Mouse (Mus musculus): Measurements from ENCODE around the gene Sidt1.

Sidt1 gene

DNA sequence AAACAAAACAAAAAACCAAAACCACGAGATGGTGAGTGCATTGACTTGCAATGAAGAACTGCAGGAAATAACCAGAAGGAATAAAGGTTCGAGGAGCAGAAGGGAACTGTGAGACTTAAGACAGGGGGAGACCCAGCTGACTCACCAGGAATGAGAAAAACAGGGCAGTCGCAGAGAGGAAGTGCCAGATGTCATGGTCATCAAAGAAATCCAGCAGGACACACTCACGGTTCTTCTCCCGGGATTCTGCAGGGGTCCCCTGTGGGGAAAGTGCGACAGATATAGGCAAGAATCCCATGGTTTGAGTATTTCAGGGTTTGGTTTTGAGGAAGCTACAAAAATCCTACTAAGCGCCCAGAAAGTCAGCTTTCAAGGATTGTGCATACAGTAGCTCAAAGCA lies 89.7 kb downstream of the Sidt1 start:
- DNase-seq, result no peak

GRCm38 (mm10) chr16:44242633-44243032 lies 90.4 kb downstream of the Sidt1 start:
- peak; percentile 61 for DNase-seq

DNA sequence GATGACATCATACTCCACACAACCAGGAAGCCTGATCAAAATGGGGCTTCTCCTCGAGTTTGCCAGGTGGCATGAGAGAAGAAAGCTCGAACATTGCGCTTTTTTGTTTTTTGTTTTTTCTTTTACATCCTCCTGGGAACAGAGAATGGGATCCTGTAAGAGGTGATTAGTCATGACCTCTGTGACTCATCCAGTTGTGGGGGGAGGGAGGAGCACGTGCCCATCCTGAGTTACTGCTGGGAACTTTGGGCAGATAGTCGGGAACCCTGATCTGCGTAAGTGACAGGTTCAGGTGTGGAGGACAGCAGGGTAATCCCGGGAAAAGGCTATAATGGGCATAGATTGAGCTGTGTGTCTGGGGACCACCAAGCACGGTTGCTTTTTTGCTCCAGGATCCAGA lies 92.6 kb downstream of the Sidt1 start:
- DNase-seq, result no peak

DNA sequence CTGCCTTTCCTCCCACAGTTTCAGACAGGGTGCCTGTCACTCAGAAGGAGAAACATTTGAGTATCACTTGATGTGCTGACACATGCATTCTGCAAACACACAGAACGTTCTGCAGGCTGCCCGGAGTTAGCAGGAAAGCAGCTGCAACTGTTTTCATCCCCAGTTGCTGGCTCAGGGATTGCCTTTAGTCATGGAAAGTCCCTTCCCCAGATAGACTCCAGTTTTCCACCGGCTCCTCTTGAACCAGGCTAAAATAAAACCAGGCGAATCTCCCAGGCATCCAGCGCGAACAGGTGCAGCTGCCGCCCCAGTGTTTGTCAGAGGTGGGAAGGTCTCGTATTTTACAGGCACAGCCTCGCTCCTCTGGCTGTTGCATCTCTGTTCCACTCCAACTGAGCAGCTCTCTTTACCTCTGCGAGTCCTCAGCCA lies 94.1 kb downstream of the Sidt1 start:
- DNase-seq, result peak; percentile 46

DNA sequence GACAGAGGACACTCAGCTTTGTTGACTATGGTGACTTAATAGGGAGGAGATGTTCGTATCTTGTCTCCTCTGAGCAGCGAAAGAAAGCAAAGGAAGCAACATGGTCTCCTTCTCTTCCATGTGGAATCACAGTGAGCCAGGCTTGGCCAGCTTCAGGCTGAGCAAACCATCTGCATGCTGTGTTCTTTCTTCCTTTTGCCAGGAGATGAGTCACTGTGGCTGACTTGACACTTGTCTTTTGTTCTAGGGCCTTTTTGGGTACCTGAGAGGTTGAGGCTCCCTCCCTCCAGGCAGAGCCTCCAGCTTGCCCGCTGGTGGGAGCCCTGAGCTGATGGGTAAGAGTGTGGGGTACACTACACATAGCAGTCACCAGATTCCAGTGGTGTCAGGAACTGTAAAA lies 95.2 kb downstream of the Sidt1 start:
- peak; percentile 48 for DNase-seq

DNA sequence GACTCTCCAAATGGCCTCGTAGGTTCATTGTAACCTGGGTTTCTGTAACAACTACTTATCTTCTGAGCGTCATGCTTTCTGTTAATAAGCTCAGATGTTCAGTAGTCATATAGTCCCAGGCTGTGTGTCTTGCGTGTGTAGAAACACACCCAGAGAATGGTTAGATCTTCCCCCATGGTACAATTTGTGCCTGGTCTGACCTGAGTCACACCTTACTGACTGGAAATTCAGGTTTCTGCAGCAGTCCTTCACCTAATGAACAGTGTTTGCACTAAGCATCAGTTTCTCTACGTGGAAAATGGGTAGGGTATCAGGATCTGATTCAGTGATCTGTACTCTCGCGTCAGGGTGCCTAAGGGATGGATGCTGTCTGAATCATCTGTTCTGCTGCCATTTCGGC lies 100.0 kb downstream of the Sidt1 start:
- DNase-seq, result no peak

DNA sequence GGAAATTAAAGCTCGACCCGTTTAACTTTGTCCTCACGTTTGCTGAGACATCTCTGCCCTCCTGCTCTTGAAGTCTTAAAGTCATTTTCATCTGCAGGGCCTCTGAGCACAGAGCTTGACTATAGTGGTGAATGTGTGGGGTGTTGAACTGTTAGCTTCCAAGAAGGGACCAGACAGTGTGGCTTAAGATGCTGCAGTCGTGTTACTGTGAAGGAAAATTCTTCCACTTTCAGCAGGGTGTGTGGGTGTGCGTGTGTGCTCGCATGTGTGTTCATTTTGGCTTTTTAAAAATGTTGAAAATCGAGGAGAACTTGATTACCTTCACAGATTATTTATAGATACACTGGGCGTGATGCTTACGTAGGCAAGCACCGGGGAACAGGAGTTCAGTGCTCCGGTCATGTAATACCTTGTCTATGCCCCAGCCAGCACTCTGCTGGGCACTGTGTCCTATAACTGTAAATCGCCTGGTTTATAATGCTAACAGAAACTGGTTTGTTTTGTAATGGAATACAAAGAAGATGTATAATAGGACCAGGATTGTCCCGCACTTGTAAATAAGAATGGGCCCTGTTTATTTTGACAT lies 106.2 kb downstream of the Sidt1 start:
- DNase-seq, result no peak

DNA sequence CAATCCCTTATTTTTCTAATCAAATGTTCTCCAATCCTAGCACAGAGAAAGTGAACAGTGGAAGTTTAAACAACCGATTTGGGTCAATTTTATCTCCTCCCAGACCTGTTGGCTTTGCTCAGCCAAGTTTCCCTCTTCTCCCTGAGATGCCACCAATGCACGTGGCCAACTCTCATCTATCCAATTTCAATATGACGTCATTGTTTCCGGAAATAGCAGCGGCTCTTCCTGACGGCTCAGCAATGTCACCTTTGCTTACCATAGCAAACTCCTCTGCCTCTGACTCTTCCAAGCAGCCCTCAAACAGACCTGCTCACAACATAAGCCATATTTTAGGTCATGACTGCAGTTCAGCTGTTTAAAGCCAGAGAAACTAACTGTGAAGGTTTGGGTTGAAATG lies 111.5 kb downstream of the Sidt1 start:
- DNase-seq, result no peak

- DNase-seq, result no peak
These were observed 116.6 kb downstream of the Sidt1 start for GRCm38 (mm10) chr16:44216417-44216816.

GRCm38 (mm10) chr16:44215513-44215912 lies 117.5 kb downstream of the Sidt1 start:
- no peak for DNase-seq

- no peak for DNase-seq
These were observed 120.3 kb downstream of the Sidt1 start for GRCm38 (mm10) chr16:44212703-44213102.

- DNase-seq, result no peak
These were observed 122.0 kb downstream of the Sidt1 start for GRCm38 (mm10) chr16:44211054-44211414.

GRCm38 (mm10) chr16:44210156-44211053 lies 122.6 kb downstream of the Sidt1 start:
- peak; percentile 21 for DNase-seq

DNA sequence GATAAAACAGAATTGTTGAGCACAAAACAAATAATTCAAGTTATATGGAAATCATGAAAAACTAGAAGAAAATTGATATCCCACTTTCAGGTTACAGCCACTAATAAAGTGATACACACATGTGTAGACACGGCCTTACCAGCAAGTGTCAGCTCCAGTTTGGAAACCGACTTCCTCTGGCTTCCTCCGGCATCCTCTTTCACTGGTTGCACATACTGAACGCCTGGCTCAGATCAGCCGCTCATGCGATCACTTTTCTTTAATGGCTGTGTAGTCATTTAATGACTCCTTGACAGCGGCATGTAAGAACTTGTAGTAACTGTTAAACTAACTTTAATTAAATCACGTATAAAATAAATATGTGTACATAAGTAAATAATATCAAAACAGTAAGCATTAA lies 127.0 kb downstream of the Sidt1 start:
- DNase-seq, result no peak

DNA sequence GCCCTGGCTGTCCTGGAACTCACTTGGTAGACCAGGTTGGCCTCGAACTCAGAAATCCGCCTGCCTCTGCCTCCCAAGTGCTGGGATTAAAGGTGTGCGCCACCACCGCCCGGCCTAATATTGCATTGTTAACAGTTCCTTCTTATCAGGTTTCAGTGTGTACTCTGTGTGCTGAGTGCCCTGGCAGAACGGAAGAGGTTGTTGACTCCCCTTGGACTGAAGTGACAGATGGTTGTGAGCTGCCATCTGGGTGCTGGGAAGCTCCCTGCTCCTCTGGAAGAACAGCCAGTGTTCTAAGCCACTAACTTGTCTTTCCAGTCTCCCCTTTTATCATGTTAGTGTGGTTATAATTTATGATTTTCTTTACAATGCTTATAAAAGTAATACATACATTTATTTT lies 128.7 kb downstream of the Sidt1 start:
- DNase-seq, result no peak

DNA sequence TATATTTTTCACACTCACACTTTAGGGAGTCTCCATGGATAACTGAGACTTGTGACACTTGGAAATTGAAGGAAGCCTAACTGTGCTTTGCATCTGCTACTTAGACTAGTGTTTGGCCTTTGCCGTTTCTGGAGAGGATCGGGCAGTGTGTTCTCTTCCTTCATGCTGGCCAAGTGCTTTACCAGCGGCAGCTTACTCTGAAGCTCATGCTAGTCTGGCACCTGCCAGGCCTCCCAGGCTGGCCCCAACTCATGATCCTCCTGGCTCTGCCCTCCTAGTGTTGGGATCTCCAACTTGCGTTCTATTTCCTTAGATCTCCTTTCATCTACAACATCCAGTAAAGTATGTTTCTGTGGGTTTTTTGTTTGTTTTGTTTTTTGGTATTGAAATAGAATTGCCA lies 132.8 kb downstream of the Sidt1 start:
- DNase-seq, result no peak

DNA sequence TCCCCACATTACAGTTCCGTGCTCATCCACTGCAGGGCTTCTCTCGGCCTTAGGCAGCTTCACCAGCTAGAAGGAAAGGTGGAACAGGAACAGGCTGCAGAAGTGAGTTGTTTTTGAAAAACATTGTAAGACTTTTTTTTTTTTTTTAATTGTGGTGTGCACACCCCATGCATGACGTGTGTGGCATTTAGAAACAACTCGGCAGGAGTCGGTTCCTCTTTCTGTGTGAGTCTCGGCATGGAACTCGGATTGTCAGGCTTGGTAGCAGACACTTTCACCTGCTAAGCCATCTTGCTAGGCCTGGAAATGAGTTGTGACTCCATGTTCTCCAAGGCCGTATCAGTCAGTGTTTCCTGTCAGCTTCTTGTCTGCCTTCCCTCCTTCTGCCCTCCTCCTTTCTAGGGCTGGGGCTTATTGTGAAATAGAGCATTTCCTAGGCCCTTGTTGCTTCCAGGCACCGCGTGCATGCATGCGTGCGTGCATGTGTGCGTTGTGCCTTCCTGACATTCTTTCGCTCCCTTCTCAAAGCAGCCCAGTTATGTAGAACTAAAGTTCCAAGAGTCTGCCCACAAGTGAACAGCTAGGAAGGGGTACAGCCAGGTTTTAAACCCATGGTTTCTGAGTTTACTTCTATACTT lies 133.8 kb downstream of the Sidt1 start:
- no peak for DNase-seq

- no peak for DNase-seq
These were observed 142.0 kb downstream of the Sidt1 start for GRCm38 (mm10) chr16:44190968-44191367.
